Mouse (Mus musculus) forebrain, embryonic 16.5 days (tissue): ENCODE measurements around the gene Tent4b. TPM values are rescaled to one million over a fixed set of nuclear protein-coding genes. Genes with fewer than 3 reads are reported as not detected.

Experiments used
- ATAC-seq: fragments of 200-750 bp; cut with Nextera tagmentation; 2 replicates; pipeline ENCODE4 v1.8.0; 2017; ENCODE audit warnings: mild to moderate bottlenecking, moderate library complexity
- H3K27ac ChIP-seq: fragments of 300-500 bp; sonication (generic); 2 replicates; pipeline ENCODE4 v1.5.1; 2014; ENCODE audit warnings: low read length, control low read depth
- H3K27me3 ChIP-seq: fragments of 300-500 bp; sonication (generic); replicated peaks from 2 replicates; pipeline ENCODE4 v1.6.1; 2014; ENCODE audit warnings: low read length; ENCODE audit not compliant: control insufficient read depth, insufficient read depth
- H3K36me3 ChIP-seq: fragments of 300-500 bp; sonication (generic); 2 replicates; pipeline ENCODE4 v1.6.1; 2014; ENCODE audit not compliant: control insufficient read depth, insufficient read depth
- H3K4me1 ChIP-seq: fragments of 300-500 bp; sonication (generic); replicated peaks from 2 replicates; pipeline ENCODE4 v1.6.1; 2014; ENCODE audit warnings: low read length; ENCODE audit not compliant: control insufficient read depth, insufficient read depth
- H3K4me2 ChIP-seq: fragments of 300-500 bp; sonication (generic); 2 replicates; pipeline ENCODE4 v1.6.1; 2014; ENCODE audit warnings: mild to moderate bottlenecking, low read length, control low read depth
- H3K4me3 ChIP-seq: fragments of 300-500 bp; sonication (generic); replicated peaks from 2 replicates; pipeline ENCODE4 v1.5.1; 2014; ENCODE audit warnings: mild to moderate bottlenecking, low read length, control low read depth
- H3K9ac ChIP-seq: fragments of 300-500 bp; sonication (generic); replicated peaks from 2 replicates; pipeline ENCODE4 v1.6.1; 2014; ENCODE audit warnings: low read depth, low read length, control low read depth
- H3K9me3 ChIP-seq: fragments of 300-500 bp; sonication (generic); 2 replicates; pipeline ENCODE4 v1.6.1; 2016; ENCODE audit warnings: low read length; ENCODE audit not compliant: control insufficient read depth
- WGBS: fragments of 180-500 bp; shearing (Covaris S2); extraction: QIAGEN DNeasy Blood & Tissue Kit; methylation state at CpG from one replicate; pipeline ENCODE4 v1.1.7; 2014; 5-methylcytosine and 5-hydroxymethylcytosine counted together
- polyA plus RNA-seq: library from polyadenylated mRNA; unstranded; fragments of >200 nt; fragmentation: Nextera tagmentation; extraction: Ambion mirVana; gene quantifications from 2 replicates; pipeline ENCODE4 v1.2.1, GENCODE M21; 2015

The Tent4b gene
- polyA plus RNA-seq, 1 experiment from 2014 or later = 11.1 TPM

- Histone ChIP-seq H3K4me3 (no peak overlapping the region), H3K27ac (no peak overlapping the region), H3K36me3 (no peaks in the 10 kb centered on the region), H3K27me3 (no peaks in the 10 kb centered on the region), H3K4me1 (no peaks in the 10 kb centered on the region), H3K9me3 (no peaks in the 10 kb centered on the region), H3K4me2 (no peak overlapping the region), H3K9ac (no peak overlapping the region)
- no peak for ATAC-seq
- 84% methylated on average over 13 of the region's 13 CpGs for WGBS
Observed at GRCm38 (mm10) chr8:88283243-88284115, 84.5 kb downstream of the Tent4b start.

- Histone ChIP-seq H3K4me1 (no peaks in the 10 kb centered on the region), H3K9ac (no peak overlapping the region), H3K36me3 (no peaks in the 10 kb centered on the region), H3K9me3 (no peaks in the 10 kb centered on the region), H3K4me3 (no peak overlapping the region), H3K27ac (no peak overlapping the region), H3K4me2 (no peak overlapping the region), H3K27me3 (no peaks in the 10 kb centered on the region)
- no peak for ATAC-seq
- 59% methylated on average over 7 of the region's 7 CpGs for WGBS
Observed at GRCm38 (mm10) chr8:88284738-88285137, 85.7 kb downstream of the Tent4b start.

- Histone ChIP-seq H3K4me1 (no peaks in the 10 kb centered on the region), H3K27me3 (no peaks in the 10 kb centered on the region), H3K27ac (no peak overlapping the region), H3K9me3 (no peaks in the 10 kb centered on the region), H3K9ac (no peak overlapping the region), H3K36me3 (no peaks in the 10 kb centered on the region), H3K4me2 (no peak overlapping the region), H3K4me3 (no peak overlapping the region)
- ATAC-seq = no peak
- 88% methylated on average over 8 of the region's 8 CpGs for WGBS
Observed at GRCm38 (mm10) chr8:88285469-88286356, 86.7 kb downstream of the Tent4b start.

GRCm38 (mm10) chr8:88286421-88286960 is 87.5 kb downstream of the Tent4b start:
- no peak overlapping the region for H3K4me2 ChIP-seq
- H3K27me3 ChIP-seq = no peaks in the 10 kb centered on the region
- H3K9ac ChIP-seq = no peak overlapping the region
- no peaks in the 10 kb centered on the region for H3K4me1 ChIP-seq
- H3K4me3 ChIP-seq = no peak overlapping the region
- no peak overlapping the region for H3K27ac ChIP-seq
- no peaks in the 10 kb centered on the region for H3K36me3 ChIP-seq
- no peak for ATAC-seq
- 79% methylated on average over 14 of the region's 14 CpGs for WGBS
- H3K9me3 ChIP-seq = no peaks in the 10 kb centered on the region

GRCm38 (mm10) chr8:88288622-88289242 is 89.7 kb downstream of the Tent4b start:
- 73% methylated on average over 12 of the region's 12 CpGs for WGBS
- H3K27me3 ChIP-seq = no peaks in the 10 kb centered on the region

GRCm38 (mm10) chr8:88289901-88290300 is 90.9 kb downstream of the Tent4b start:
- 50% methylated on average over 1 of the region's 1 CpGs for WGBS
- Histone ChIP-seq H3K9ac (no peak overlapping the region), H3K27ac (no peak overlapping the region), H3K36me3 (no peaks in the 10 kb centered on the region), H3K4me3 (no peak overlapping the region), H3K4me2 (no peak overlapping the region), H3K4me1 (no peaks in the 10 kb centered on the region), H3K9me3 (no peaks in the 10 kb centered on the region), H3K27me3 (no peaks in the 10 kb centered on the region)
- ATAC-seq = no peak

More at GRCm38 (mm10) chr8:88288622-88289242, 89.7 kb downstream of the Tent4b start:
- Histone ChIP-seq H3K9me3 (no peaks in the 10 kb centered on the region), H3K4me3 (no peak overlapping the region), H3K4me1 (no peaks in the 10 kb centered on the region), H3K36me3 (no peaks in the 10 kb centered on the region), H3K27ac (no peak overlapping the region), H3K4me2 (no peak overlapping the region), H3K9ac (no peak overlapping the region)
- ATAC-seq = no peak

- Histone ChIP-seq H3K9me3 (no peaks in the 10 kb centered on the region), H3K27ac (no peak overlapping the region), H3K27me3 (no peaks in the 10 kb centered on the region), H3K36me3 (no peaks in the 10 kb centered on the region), H3K4me3 (no peak overlapping the region), H3K9ac (no peak overlapping the region), H3K4me2 (no peak overlapping the region), H3K4me1 (no peaks in the 10 kb centered on the region)
- no peak for ATAC-seq
- WGBS = 86% methylated on average over 13 of the region's 13 CpGs
Observed at GRCm38 (mm10) chr8:88290326-88291304, 91.6 kb downstream of the Tent4b start.

- no peaks in the 10 kb centered on the region for H3K27me3 ChIP-seq
- H3K4me3 ChIP-seq = no peak overlapping the region
- H3K9ac ChIP-seq = no peak overlapping the region
- no peaks in the 10 kb centered on the region for H3K36me3 ChIP-seq
- WGBS = 87% methylated on average over 11 of the region's 11 CpGs
- H3K9me3 ChIP-seq = no peaks in the 10 kb centered on the region
- no peak overlapping the region for H3K27ac ChIP-seq
- no peak overlapping the region for H3K4me2 ChIP-seq
- H3K4me1 ChIP-seq = no peaks in the 10 kb centered on the region
- no peak for ATAC-seq
Observed at GRCm38 (mm10) chr8:88291305-88291690, 92.3 kb downstream of the Tent4b start.
